Mouse (Mus musculus) kidney, postnatal 14 days (tissue): ENCODE measurements around the gene Vwa3b.

Experiments
- DNase-seq: peaks from one replicate; pipeline ENCODE4 v3.0.0; 2022; ENCODE audit warnings: mixed read lengths

The Vwa3b gene

DNA sequence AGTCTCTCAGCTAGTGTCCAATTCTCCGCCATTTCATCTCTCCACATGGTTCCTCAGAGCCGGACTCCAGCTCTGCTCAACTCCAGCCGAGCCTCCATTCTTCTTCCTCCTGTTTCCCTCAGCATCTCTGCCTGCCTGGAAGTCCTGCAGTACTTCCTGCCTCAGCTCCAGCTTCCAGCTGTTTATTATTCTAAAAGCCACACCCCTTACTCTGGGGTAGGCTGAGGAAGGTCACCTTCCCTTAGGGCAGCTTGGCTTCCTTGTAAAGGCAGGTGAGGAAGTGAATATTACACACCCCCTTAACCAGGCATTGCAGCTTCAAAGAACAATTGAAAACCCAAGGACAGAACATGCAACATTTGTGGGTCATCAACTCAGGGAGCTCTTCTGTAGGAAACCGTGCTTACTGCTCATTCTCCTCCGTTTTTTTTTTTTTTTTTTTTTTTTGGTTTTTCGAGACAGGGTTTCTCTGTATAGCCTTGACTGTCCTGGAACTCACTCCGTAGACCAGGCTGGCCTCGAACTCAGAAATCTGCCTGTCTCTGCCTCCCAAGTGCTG is 103.7 kb downstream of the Vwa3b start:
- DNase-seq = no peak

- no peak for DNase-seq
These were observed 104.8 kb downstream of the Vwa3b start for GRCm38 (mm10) chr1:37131146-37131545.

DNA sequence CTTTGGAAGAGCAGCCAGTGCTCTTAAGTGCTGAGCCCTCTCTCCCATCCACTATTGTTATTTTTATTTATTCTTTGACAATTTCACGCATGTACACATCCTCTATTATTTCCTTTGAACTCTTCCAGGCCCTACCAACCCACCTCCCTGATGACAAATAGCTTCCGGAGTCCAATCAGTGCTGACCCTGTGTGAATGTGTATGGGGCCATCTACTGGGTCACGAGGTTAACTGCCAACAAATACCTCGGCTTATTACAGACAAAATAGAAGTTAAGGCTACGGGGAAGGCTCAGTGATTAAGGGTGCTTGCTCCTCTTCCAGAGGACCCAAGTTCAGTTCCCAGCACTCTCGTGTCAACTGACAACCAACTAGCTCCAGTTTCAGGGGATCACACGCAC is 106.0 kb downstream of the Vwa3b start:
- DNase-seq = no peak

- peak; percentile 15 for DNase-seq
These were observed 119.6 kb downstream of the Vwa3b start for GRCm38 (mm10) chr1:37145966-37146365.

GRCm38 (mm10) chr1:37149866-37150265 is 123.5 kb downstream of the Vwa3b start:
- no peak for DNase-seq

GRCm38 (mm10) chr1:37151896-37152295 is 125.5 kb downstream of the Vwa3b start:
- DNase-seq = no peak

DNA sequence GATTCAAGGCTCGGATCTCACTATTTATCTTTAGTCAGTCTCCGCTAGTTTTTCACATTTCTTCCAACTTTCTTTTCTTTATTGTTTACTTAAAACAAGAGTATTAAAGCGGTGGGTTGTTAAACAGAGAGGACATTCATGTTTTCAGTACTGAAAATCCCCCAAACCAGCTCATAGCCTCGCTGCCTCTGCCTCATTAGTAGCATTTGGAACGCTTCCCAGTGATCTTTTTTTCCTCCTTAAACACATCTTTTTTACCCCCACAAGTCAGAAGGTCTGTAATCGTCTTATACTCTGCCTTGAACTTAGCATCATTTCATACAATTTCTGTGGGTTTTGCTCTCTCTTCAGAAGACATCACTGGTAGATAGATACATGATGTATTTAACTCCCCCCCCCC is 139.7 kb downstream of the Vwa3b start:
- DNase-seq = no peak

GRCm38 (mm10) chr1:37167918-37168317 is 141.5 kb downstream of the Vwa3b start:
- no peak for DNase-seq

DNA sequence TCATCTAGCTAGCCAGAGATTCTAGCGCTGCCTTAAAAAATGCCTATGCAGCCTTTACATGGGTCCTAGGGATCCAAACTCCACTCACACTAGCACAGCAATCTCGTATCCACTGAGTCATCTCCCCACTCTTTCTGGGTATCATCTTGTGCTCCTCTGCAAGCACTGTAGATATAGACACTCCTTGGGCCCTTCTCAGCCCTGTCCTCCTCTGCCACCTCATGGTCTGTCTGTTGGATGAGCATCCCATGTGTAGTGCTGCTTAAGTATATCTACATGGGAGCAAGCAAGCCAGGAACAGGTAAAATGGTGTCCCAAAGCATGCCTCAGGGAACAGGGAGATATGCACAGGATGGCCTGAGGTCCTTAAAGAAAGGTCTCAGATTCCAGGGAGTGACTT is 151.5 kb downstream of the Vwa3b start:
- DNase-seq = peak; percentile 6

- DNase-seq = no peak
These were observed 153.5 kb downstream of the Vwa3b start for GRCm38 (mm10) chr1:37179852-37180251.

GRCm38 (mm10) chr1:37187050-37187449 is 160.7 kb downstream of the Vwa3b start:
- no peak for DNase-seq

DNA sequence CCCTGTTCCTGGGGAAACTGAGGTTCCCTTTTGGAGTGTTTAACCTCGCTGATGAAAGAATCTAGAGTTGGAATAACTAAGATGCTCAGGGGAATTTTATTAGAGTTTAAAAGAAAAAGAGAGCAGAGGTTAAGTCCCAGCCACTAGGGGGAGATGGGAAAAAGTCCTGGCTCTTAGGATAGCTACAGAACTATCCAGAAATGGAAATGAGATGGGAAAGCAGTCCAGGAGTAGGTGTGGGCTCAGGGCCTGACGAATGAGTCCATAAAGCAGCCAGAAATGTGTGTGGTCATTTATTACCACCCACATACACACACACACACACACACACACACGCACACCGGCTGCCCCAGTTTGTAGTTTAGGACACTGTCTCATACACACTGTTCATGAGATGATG is 168.2 kb downstream of the Vwa3b start:
- no peak for DNase-seq

- no peak for DNase-seq
These were observed 175.0 kb downstream of the Vwa3b start for GRCm38 (mm10) chr1:37201406-37201805.

- DNase-seq = no peak
These were observed 181.3 kb downstream of the Vwa3b start for GRCm38 (mm10) chr1:37207743-37208142.

DNA sequence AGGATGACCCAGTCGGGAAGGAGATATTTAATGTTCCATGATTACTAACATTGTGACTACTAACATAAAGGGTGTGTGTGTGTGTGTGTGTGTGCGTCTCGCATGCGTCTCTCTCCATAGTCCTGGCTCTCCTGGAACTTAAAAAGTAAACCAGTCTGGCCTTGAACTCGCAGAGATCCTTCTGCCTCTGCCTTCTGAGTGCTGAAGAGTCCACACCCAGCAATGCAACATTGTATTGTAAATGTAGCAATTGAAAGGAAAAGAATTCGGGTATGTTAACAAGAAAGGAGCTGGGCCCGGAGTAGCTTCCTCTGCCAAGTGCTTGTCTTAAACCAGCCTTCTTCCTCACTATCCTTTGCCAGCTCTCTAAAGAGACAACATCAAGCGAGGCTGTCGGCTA is 186.0 kb downstream of the Vwa3b start:
- no peak for DNase-seq

- DNase-seq = no peak
These were observed 187.7 kb downstream of the Vwa3b start, which contains the start of gene Cnga3 for GRCm38 (mm10) chr1:37214144-37214543. Cnga3 (plus strand) TSS chr1:37214434.

GRCm38 (mm10) chr1:37218386-37218785 is 192.0 kb downstream of the Vwa3b start:
- peak; percentile 73 for DNase-seq

GRCm38 (mm10) chr1:37219593-37219992 is 193.2 kb downstream of the Vwa3b start:
- DNase-seq = no peak

- DNase-seq = no peak
These were observed 193.9 kb downstream of the Vwa3b start for GRCm38 (mm10) chr1:37220134-37220907.

GRCm38 (mm10) chr1:37222002-37222401 is 195.6 kb downstream of the Vwa3b start:
- no peak for DNase-seq

- no peak for DNase-seq
These were observed 204.0 kb downstream of the Vwa3b start for GRCm38 (mm10) chr1:37230404-37230803.

DNA sequence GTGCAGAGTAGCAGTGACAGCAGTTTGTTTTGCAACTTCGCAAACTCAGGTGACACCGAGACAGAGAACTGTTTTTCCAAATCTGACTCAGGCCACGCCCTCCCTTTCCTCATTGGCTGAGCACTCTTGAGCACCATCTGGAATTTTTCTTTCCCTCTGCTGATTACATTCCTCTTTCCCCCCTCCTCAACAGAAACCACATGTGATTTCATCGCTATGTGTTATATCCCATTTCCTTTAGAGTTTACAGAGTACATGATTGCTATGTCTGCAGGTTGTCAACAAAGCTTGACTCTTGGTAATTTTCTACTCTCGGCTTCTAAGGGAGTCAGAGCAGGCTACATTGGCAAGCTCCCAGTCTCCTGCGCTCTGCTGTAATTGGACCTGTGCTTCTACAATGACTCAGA is 204.9 kb downstream of the Vwa3b start:
- peak; percentile 23 for DNase-seq
